Mouse (Mus musculus) cortical plate, adult 2 months (tissue): ENCODE data around the gene Ccdc124.

ENCODE experiments used
- CTCF ChIP-seq: fragments of 200-500 bp; IDR thresholded peaks from 2 replicates; pipeline ENCODE4 v1.5.1; 2011; ENCODE audit warnings: mild to moderate bottlenecking, control low read depth, low read length; ENCODE audit not compliant: insufficient read depth; ENCODE audit errors: extremely low read depth
- POLR2A ChIP-seq: fragments of 200-500 bp; IDR thresholded peaks from 2 replicates; pipeline ENCODE4 v1.6.1; 2011; ENCODE audit warnings: mild to moderate bottlenecking, low read length, control low read depth; ENCODE audit not compliant: insufficient read depth; ENCODE audit errors: extremely low read depth

GRCm38 (mm10) chr8:70844523-70844922 is 29.2 kb downstream of the Ccdc124 start:
- TF ChIP-seq CTCF: peak; percentile 78
- no peak for TF ChIP-seq POLR2A
